Mouse (Mus musculus): ENCODE data around the gene Lrrc8e.
"Not testable (repeated sequence)": the region's sequence is repeated elsewhere in the genome, so short reads cannot be mapped to it uniquely, and the experiment has no call there.

The Lrrc8e gene

GRCm38 (mm10) chr8:4222059-4222458 lies 4.6 kb upstream of the Lrrc8e start:
- DNase-seq (ENCODE audit: low read depth), result no peak

- no peak for DNase-seq (ENCODE audit: low read depth)
Measured at GRCm38 (mm10) chr8:4226323-4226722, 304 bp upstream of the Lrrc8e start.

- DNase-seq (ENCODE audit: low read depth), result no peak
Measured at GRCm38 (mm10) chr8:4227919-4228318, 1.3 kb downstream of the Lrrc8e start.

- DNase-seq (ENCODE audit: low read depth), result no peak
Measured at GRCm38 (mm10) chr8:4229784-4230183, 3.2 kb downstream of the Lrrc8e start.

- DNase-seq (ENCODE audit: low read depth), result no peak
Measured at GRCm38 (mm10) chr8:4230612-4231351, 4.2 kb downstream of the Lrrc8e start.

GRCm38 (mm10) chr8:4237814-4238433 lies 11.3 kb downstream of the Lrrc8e start:
- DNase-seq (ENCODE audit: low read depth), result no peak

- DNase-seq (ENCODE audit: low read depth), result peak; percentile 99
Measured at GRCm38 (mm10) chr8:4238434-4239192, 12.0 kb downstream of the Lrrc8e start, which contains the start of the genes Map2k7 and Gm49320. Map2k7 (plus strand) TSS chr8:4238740. Gm49320 (plus strand) TSS chr8:4238865.

GRCm38 (mm10) chr8:4239193-4239890 lies 12.7 kb downstream of the Lrrc8e start:
- no peak for DNase-seq (ENCODE audit: low read depth)

GRCm38 (mm10) chr8:4245061-4245460 lies 18.4 kb downstream of the Lrrc8e start:
- no peak for DNase-seq (ENCODE audit: low read depth)

- no peak for DNase-seq (ENCODE audit: low read depth)
Measured at GRCm38 (mm10) chr8:4245737-4246136, 19.1 kb downstream of the Lrrc8e start.

- no peak for DNase-seq (ENCODE audit: low read depth)
Measured at GRCm38 (mm10) chr8:4247241-4247640, 20.6 kb downstream of the Lrrc8e start.

GRCm38 (mm10) chr8:4247951-4248540 lies 21.4 kb downstream of the Lrrc8e start, which contains the start of gene Tgfbr3l:
Tgfbr3l (plus strand) TSS chr8:4248214.
- DNase-seq (ENCODE audit: low read depth), result no peak

- no peak for DNase-seq (ENCODE audit: low read depth)
Measured at GRCm38 (mm10) chr8:4249213-4249612, 22.6 kb downstream of the Lrrc8e start.

- peak; percentile 91 for DNase-seq (ENCODE audit: low read depth)
Measured at GRCm38 (mm10) chr8:4250306-4250970, 23.8 kb downstream of the Lrrc8e start.

GRCm38 (mm10) chr8:4252116-4252760 lies 25.6 kb downstream of the Lrrc8e start:
- no peak for DNase-seq (ENCODE audit: low read depth)

- peak; percentile 97 for DNase-seq (ENCODE audit: low read depth)
Measured at GRCm38 (mm10) chr8:4252934-4253841, 26.6 kb downstream of the Lrrc8e start, which contains the start of gene Snapc2. Snapc2 (plus strand) TSS chr8:4253080.

GRCm38 (mm10) chr8:4254001-4254400 lies 27.4 kb downstream of the Lrrc8e start:
- no peak for DNase-seq (ENCODE audit: low read depth)

GRCm38 (mm10) chr8:4255471-4255870 lies 28.8 kb downstream of the Lrrc8e start:
- DNase-seq (ENCODE audit: low read depth), result not testable (repeated sequence)

GRCm38 (mm10) chr8:4256911-4257310 lies 30.3 kb downstream of the Lrrc8e start:
- no peak for DNase-seq (ENCODE audit: low read depth)
